Mouse (Mus musculus) layer of hippocampus, adult 2 months (tissue): Measurements from ENCODE around the gene Ghdc. TPM values are rescaled to one million over a fixed set of nuclear protein-coding genes. Genes with fewer than 3 reads are reported as not detected.
A peak's percentile ranks its signal among the peaks of the same experiment; 100 is the strongest.

Source experiments
- DNase-seq, 2 experiments: peaks; one replicate each; pipeline ENCODE4 v3.0.0; 2022; ENCODE audit warnings: low spot score in 2 of 2
- H3K27ac ChIP-seq: fragments of 200-600 bp; 2 replicates; pipeline ENCODE4 v1.8.1; 2022
- H3K4me3 ChIP-seq: fragments of 200-600 bp; 2 replicates; pipeline ENCODE4 v1.8.1; 2022; ENCODE audit warnings: mild to moderate bottlenecking
- CTCF ChIP-seq: fragments of 200-600 bp; conservative IDR thresholded peaks from 2 replicates; pipeline ENCODE4 v1.8.1; 2022; ENCODE audit warnings: antibody characterized with exemption, mild to moderate bottlenecking, moderate library complexity
- total RNA-seq, 2 experiments: library from RNA; stranded (reverse); gene quantifications; 2 replicates each; pipeline ENCODE4 v1.2.3; 2021

The Ghdc gene
- total RNA-seq, 2 experiments from 2014 or later, result 4.3 to 5.2 TPM

DNA sequence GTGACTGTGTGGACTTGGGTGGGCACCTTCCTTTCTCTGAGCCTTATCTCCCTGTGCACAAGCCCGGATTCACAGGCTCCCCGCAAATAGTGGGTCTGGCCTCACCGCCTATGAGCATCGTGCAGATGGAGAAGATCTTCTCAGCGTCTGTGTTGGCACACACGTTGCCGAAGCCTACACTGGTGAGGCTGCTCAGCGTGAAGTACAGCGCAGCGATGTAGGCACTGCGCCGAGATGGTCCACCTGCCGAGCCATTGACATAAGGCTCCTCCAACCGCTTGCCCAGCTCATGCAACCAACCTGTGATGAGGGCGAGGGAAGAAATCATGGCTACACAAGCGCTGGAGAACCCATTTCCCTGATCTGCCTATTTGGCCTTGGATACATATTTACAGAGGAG is 20.6 kb downstream of the Ghdc start:
- H3K27ac ChIP-seq, result no peak overlapping the region
- H3K4me3 ChIP-seq, result no peak overlapping the region
- peak in 1 of 2 experiments; percentile 41 for DNase-seq
- no peak for TF ChIP-seq CTCF

DNA sequence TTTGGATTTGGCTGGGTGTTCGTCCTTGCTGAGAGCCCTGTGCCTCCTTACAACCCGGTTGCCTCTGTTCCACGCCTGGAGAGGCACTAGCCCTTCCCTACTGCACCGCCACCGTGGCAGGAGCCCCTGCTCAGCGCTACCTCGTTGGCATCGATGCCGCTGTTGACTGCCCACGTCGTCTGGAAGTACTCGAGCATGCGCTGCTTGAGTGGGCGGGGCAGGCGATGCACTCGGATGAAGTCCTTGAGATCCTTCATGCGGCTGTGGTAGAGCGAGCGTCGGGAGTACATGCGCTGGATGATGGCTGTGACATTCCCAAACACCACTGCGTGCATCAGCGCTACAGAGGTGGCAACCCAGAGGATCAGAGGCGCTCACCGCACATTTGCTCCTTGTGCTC is 21.3 kb downstream of the Ghdc start:
- DNase-seq, result no peak
- TF ChIP-seq CTCF, result no peak
- H3K4me3 ChIP-seq, result no peak overlapping the region
- H3K27ac ChIP-seq, result no peak overlapping the region

DNA sequence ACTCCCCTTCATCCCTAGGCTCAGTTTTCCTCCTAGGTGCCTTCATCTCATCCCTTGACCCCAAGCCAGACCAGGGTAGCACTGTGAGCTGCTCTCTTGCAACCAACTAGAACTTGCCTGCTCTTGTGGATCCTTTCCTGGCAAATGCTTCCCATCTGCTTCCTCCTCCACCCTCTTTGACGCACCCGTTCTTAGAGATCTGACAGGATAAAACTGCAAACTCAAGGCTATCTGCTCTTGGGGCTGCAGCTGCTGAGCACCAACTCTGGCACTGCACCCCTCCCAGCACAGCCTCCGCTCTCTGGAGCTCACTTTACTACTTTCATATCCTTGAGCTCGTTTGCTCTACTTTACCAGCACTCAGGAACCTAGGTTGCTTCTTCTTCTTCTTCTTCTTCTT is 22.1 kb downstream of the Ghdc start:
- peak in 1 of 2 experiments; percentile 23 for DNase-seq
- no peak for TF ChIP-seq CTCF
- no peak overlapping the region for H3K4me3 ChIP-seq
- no peak overlapping the region for H3K27ac ChIP-seq

DNA sequence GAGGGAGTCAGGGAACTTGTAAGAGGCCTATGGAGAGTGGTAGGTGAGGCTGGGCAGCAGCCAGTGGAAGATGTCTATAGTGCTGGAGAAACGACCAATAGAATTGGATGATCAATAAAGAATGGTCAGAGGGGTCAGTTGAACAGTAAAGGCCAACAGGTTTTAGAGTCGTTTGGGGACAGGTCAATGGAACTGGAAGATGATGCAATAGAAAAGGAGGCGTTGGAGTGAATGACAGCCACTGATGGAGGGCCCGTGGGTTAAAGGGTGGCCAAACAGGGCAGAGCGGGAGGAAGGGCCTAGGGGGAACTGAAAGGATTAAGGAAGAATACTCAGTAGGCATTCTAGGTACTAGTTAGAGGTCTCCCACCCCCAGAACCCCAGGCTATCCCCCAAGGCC is 23.6 kb downstream of the Ghdc start:
- Histone ChIP-seq H3K4me3 (no peak overlapping the region), H3K27ac (no peak overlapping the region)
- DNase-seq, result no peak
- TF ChIP-seq CTCF, result no peak

DNA sequence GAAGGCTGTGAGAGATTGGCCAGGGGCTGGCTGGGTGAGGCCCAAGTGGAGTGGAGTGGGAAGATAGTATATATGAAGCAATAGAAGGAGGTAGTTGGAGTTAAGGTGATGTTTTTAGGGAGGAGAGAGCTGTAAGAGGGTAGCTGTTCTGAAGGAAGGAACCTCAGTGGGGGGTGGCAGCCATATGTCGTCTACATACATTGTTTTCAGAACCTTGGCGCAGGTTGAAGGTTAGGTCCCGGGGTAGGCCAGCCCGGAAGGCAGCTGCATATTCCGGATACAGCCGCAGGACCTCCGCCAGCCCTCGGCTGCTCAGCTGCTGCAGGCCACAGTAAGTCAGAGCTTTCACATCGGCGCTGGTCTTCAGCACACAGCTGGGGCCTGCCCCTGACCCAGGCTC is 24.2 kb downstream of the Ghdc start:
- H3K4me3 ChIP-seq, result no peak overlapping the region
- no peak for DNase-seq
- no peak overlapping the region for H3K27ac ChIP-seq
- no peak for TF ChIP-seq CTCF

DNA sequence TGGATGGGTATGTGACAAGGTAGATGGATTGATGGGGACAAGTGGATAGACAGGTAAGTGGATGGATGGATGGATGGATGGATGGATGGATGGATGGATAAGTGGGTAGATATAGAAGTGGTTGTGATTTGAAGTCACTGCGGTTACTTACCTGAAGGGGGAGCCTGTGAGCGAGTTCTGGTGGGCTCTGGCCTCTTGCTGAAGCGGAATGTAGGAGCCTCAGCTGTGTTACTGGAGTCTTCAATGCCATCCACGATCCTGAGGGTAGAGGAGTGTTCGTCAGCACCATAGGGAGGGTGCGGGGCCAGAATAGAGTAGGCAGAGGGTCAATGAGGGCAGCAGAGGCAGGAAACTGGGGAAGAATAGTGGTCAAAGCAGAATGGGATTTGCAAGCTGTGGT is 25.7 kb downstream of the Ghdc start:
- Histone ChIP-seq H3K4me3 (no peak overlapping the region), H3K27ac (no peak overlapping the region)
- DNase-seq, result peak in 1 of 2 experiments; percentile 57
- peak; percentile 81 for TF ChIP-seq CTCF

DNA sequence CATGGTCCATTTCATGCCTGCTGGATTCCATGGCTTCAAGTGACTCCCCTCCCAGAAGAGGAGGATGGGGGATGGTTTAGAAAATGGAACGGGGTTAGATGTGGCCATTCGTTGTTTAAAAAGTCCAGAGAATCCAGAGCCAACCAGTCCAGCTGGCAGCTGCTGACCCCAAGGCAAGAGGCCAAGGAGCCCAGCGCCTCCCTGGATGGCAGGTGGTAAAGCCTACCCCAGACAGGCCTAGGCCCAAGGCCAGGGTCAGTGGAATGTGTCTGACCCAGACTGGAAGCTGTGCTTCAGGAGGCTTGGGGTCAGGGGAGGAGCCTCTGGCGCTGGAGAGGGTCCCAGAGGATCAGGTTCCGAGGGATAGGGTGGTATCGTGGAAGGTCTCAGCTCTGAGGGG is 29.4 kb downstream of the Ghdc start:
- Histone ChIP-seq H3K27ac (no peak overlapping the region), H3K4me3 (no peak overlapping the region)
- DNase-seq, result no peak
- TF ChIP-seq CTCF, result no peak

DNA sequence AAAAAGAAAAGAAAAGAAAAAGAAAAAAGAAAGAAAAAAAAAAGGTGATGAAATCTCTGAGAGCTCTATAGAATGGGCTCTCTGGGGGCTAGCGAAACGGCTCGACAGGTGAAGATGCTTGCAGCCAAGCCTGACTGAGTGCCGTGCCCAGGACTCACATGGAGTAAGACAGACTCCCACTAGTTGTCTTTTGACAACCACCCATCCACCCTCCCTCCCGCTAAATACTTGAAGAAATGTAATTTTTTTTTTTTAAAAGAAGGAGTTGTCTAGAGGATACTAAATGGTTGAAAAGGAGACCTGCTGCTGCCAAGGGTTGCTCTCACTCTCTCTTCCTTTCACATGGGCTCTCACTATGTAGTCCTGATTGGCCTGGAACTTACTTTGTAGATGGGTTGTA is 32.0 kb downstream of the Ghdc start:
- no peak for TF ChIP-seq CTCF
- no peak for DNase-seq
- H3K4me3 ChIP-seq, result peak overlapping the region; percentile 97
- H3K27ac ChIP-seq, result peak overlapping the region; percentile 88

DNA sequence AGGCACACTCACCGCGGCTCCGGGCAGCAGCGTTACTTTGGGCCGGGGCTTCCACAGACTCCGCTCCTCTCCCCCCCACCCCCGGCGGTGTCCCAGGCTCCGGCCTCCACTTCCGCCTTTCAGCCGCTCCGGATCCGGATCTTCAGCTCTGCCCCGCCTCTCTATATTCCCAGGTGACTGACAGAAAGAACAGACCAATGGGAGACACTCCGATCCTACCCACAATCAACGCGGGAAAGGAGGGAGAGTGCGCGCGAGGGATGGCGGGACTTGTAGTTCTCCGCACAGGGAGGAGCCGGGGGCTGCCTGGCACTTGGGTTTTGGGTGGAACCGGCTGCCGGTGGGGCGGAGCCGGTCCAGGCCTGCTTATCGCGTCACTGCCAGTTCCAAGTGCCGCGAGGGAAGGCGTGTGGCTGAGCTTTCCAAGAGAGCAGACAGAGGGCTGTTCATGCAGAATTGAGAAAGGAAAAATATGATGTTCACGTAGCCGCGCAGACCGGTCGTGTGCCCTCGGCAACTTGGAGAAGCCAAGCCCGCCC is 32.6 kb downstream of the Ghdc start, which contains the start of gene Rab5c:
Gene Rab5c, minus strand, starts transcription at position 150 of the 539 bp plus-strand sequence.
- peak; percentile 99 to 100 for DNase-seq
- peak within 1 kb of the TSS; percentile 96 for H3K27ac ChIP-seq
- peak within 1 kb of the TSS; percentile 97 for H3K4me3 ChIP-seq
- TF ChIP-seq CTCF, result peak; percentile 41; the same call in 1 of the 2 replicates

DNA sequence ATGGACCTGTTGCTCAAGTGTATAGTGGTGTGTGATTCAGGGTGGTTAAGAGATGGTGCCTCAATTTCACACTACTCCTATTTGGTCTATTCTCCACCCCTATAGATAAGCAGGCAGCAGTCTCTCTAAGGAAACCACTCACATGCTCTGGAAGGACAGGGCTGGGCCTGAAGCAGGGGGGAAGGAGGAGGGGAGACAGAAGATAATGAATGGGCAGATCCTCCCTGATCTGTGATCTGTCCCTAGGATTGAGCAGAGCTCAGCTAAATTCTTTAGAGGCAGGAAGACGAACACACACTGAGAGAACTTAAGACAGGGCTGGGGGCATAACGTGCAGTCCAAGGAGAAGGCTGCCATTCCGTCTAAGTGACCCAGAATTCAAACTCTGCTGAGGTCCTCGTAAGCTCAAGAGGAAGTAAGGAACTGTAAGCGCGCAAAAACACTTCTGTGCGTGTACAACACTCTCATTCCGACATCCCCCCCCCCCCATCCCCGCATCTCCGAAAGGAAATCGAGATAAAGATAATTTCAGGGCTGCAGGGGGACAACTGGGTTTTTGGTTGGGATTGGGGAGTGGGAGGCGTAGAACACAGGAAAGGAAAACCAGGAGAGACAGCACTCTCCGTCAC is 33.5 kb downstream of the Ghdc start:
- TF ChIP-seq CTCF, result no peak
- peak overlapping the region; percentile 96 for H3K27ac ChIP-seq
- peak overlapping the region; percentile 97 for H3K4me3 ChIP-seq
- no peak for DNase-seq

DNA sequence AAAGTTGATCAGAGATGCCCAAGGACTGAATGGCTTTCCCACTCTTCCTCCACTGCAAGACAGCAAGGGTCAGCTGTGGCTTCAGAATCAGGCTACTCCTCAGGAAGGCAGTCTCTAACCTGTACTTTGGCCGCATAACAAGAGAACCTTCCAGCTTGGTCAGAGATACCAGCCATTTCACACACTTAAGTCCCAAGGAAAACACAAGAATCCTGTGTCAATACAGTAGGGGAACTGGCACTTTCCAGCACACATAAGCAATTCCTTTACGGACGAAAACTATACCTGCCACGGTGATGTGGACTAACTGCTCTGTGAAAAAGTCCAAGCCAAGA is 34.0 kb downstream of the Ghdc start:
- Histone ChIP-seq H3K4me3 (peak overlapping the region; percentile 97), H3K27ac (no peak overlapping the region)
- no peak for TF ChIP-seq CTCF
- no peak for DNase-seq

DNA sequence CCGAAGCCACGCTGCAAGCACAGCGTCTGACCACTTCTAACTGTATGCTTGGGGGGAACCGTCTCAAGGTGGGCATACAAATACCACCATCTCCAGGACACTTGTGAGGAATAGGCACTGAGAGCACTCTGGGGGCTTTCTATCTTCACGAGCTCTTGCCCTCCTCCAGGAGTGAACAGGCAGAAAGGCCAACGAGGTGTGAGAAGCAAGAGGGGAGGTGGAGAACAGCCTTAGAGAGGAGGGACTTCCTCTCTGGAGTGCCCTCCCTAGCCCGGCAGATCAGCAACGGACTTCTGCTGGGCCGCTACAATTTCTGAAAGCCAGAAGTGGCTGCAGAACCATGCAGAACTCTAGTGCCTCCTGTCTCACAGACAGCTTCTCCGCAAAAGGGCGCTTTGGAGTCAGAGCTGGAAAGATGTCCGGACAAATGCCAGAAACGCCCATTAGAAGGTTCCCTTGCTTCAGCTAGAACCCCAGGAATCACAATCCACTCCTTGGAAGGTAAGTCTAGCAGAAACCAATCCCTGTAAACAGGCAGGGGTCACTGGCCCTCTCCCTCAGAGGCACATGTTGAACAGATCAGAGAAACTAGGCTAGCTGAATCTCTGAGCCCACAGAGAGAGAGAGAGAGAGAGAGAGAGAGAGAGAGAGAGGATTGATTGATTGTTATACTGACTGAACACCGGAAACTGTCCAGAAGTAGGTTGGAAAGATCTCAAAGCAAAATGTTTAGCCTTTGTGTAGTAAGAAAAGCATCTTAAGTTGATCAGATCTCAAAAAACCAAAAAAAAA is 34.6 kb downstream of the Ghdc start:
- no peak for TF ChIP-seq CTCF
- no peak for DNase-seq
- H3K27ac ChIP-seq, result no peak overlapping the region
- no peak overlapping the region for H3K4me3 ChIP-seq

DNA sequence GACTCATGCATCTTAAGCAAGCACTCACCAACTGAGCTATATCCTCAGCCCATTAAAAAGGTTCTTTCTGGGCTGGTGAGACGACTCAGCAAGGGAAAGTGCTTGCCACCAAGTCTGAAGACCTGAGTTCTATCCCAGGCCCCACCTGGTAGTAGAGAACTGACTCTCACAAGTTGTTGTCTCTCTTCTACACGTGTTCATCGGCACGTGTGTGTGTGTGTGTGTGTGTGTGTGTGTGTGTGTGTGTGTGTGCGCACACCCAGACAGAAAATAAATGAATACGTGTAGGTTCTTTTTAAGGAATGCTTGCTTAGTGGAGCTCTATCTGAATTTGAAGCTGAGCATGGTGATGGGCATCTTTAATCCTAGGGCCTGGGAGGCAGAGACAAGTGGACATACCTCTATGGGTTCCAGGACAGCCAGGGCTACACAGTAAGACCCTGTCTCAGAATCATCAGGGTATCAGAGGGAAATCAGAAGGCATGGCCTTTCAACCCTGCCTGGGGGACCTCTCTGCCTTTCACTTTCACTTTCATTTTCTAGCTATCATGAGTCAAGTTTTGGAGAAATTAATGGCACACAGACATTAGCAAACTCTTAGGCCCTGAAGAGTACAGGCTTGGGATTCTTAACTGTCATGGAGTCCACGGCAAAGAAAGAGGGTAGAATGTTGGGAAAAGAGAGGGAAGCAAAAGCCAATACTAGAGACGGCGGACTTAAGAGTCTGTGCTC is 35.5 kb downstream of the Ghdc start:
- DNase-seq, result no peak
- H3K27ac ChIP-seq, result no peak overlapping the region
- H3K4me3 ChIP-seq, result no peak overlapping the region
- TF ChIP-seq CTCF, result no peak
